Mouse (Mus musculus) forebrain, postnatal 0 days (tissue): ENCODE measurements around the gene Shld2. TPM values are rescaled to one million over a fixed set of nuclear protein-coding genes. Genes with fewer than 3 reads are reported as not detected.
"Not testable (repeated sequence)": the region's sequence is repeated elsewhere in the genome, so short reads cannot be mapped to it uniquely, and the experiment has no call there.

ENCODE experiments used
- ATAC-seq: fragments of 200-750 bp; cut with Nextera tagmentation; 2 replicates; pipeline ENCODE4 v1.8.0; 2017; ENCODE audit warnings: mild to moderate bottlenecking, moderate library complexity
- DNase-seq: peaks from one replicate; pipeline ENCODE4 v3.0.0-alpha.2; 2015
- H3K27ac ChIP-seq: fragments of 300-500 bp; sonication (generic); 2 replicates; pipeline ENCODE4 v1.5.1; 2014; ENCODE audit warnings: low read depth, mild to moderate bottlenecking, antibody characterized with exemption, low read length, moderate library complexity, mixed read lengths
- H3K27me3 ChIP-seq: fragments of 300-500 bp; sonication (generic); 2 replicates; pipeline ENCODE4 v1.6.1; 2014; ENCODE audit warnings: mild to moderate bottlenecking, low read length, mixed read lengths; ENCODE audit not compliant: insufficient read depth
- H3K36me3 ChIP-seq: fragments of 300-500 bp; sonication (generic); 2 replicates; pipeline ENCODE4 v1.6.1; 2014; ENCODE audit warnings: mild to moderate bottlenecking, moderate library complexity; ENCODE audit not compliant: insufficient read depth
- H3K4me1 ChIP-seq: fragments of 300-500 bp; sonication (generic); 2 replicates; pipeline ENCODE4 v1.6.1; 2014; ENCODE audit warnings: antibody characterized with exemption; ENCODE audit not compliant: insufficient read depth
- H3K4me2 ChIP-seq: fragments of 300-500 bp; sonication (generic); 2 replicates; pipeline ENCODE4 v1.6.1; 2014; ENCODE audit warnings: low read depth, mild to moderate bottlenecking, moderate library complexity
- H3K4me3 ChIP-seq: fragments of 300-500 bp; sonication (generic); 2 replicates; pipeline ENCODE4 v1.5.1; 2014; ENCODE audit warnings: low read depth, low read length, mixed read lengths
- H3K9ac ChIP-seq: fragments of 300-500 bp; sonication (generic); 2 replicates; pipeline ENCODE4 v1.6.1; 2014; ENCODE audit warnings: mild to moderate bottlenecking
- H3K9me3 ChIP-seq: fragments of 300-500 bp; sonication (generic); 2 replicates; pipeline ENCODE4 v1.6.1; 2016; ENCODE audit warnings: low read length
- CTCF ChIP-seq: sonication (generic); IDR thresholded peaks from 2 replicates; pipeline ENCODE4 v1.5.1; 2016; ENCODE audit warnings: antibody characterized with exemption, control low read depth, low read depth
- WGBS: fragments of 180-500 bp; shearing (Covaris S2); extraction: QIAGEN DNeasy Blood & Tissue Kit; methylation state at CpG from one replicate; pipeline ENCODE4 v1.1.7; 2014; 5-methylcytosine and 5-hydroxymethylcytosine counted together
- polyA plus RNA-seq: library from polyadenylated mRNA; unstranded; fragments of >200 nt; fragmentation: Nextera tagmentation; extraction: Ambion mirVana; gene quantifications from 2 replicates; pipeline ENCODE4 v1.2.1, GENCODE M21; 2015
- total RNA-seq: library from RNA; depleted of rRNA; stranded (reverse); fragments of >200 nt; gene quantifications from 2 replicates; pipeline ENCODE4 v1.2.3, GENCODE M21; 2014

The Shld2 gene
- total and polyA plus RNA-seq, 2 experiments from 2014 or later: 7.6 to 22.0 TPM

DNA sequence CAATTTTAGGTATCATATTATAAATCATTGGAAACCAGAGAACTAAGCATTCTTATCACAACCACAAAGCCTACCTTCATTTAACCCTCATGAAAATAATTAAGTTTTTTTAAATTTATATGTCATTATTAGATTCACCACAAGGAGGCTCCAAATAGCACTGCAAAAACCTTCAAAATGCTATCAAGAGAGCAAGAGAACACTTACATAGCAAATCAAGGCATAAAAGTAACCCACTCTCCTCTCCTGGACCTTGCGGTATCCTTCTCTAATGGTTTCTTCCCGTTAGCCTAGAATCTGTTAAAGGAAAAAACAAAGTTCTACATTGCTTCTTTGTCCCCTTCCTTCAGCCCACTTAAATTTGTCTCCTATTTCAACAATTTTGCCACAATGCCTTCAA lies 37.0 kb downstream of the Shld2 start:
- Histone ChIP-seq H3K9ac (no peak overlapping the region), H3K4me3 (no peak overlapping the region), H3K4me2 (no peak overlapping the region), H3K27ac (no peak overlapping the region), H3K4me1 (no peaks in the 10 kb centered on the region), H3K9me3 (no peaks in the 10 kb centered on the region), H3K27me3 (no peaks in the 10 kb centered on the region), H3K36me3 (no peaks in the 10 kb centered on the region)
- ATAC-seq: no peak
- peak; percentile 73 for TF ChIP-seq CTCF
- WGBS: 43% methylated on average over 2 of the region's 2 CpGs
- DNase-seq: peak; percentile 43

DNA sequence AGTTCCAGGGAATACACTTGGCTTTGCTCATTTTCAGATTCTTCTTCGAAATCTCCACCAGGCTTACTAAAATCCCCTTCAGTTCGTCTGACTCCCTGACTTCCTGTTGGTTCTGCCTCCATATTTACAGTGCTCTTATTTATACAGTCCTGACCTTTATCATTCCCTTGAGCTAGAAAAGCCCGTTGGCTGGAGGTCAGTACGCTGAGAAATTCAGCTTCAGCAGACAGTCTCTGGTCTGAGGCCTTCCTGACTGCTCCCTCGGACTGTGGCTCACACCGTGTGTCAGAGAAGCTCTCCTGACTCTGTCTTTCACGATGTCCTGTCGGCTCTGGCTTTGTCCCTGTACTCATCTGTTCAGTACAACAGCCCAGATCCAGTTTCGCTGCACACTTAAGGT lies 42.2 kb downstream of the Shld2 start:
- 85% methylated on average over 9 of the region's 9 CpGs for WGBS
- DNase-seq (no peak), ATAC-seq (no peak)
- H3K27ac ChIP-seq: no peak overlapping the region
- no peaks in the 10 kb centered on the region for H3K4me1 ChIP-seq
- no peaks in the 10 kb centered on the region for H3K36me3 ChIP-seq
- TF ChIP-seq CTCF: no peak
- no peaks in the 10 kb centered on the region for H3K27me3 ChIP-seq
- H3K4me3 ChIP-seq: no peak overlapping the region
- no peaks in the 10 kb centered on the region for H3K9me3 ChIP-seq
- no peak overlapping the region for H3K4me2 ChIP-seq
- H3K9ac ChIP-seq: no peak overlapping the region

DNA sequence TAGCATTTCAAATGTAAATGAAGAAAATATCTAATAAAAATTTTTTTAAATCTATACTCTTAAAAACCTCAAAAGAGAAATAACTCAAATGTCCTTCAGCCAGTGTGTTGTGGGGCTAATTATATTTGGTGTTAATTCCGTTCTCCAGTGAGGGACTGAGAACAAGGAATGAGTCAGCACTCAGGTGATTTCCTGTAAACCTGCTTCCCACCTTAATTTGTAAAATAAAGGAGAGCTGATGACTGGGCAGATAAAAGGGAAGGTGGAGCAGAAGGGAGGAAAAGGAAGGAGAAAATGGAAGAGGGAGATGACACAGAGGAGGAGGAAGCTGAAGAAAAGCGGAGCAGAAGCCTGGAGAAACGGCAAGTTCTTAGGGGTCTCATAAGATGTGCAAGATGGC lies 51.8 kb downstream of the Shld2 start:
- H3K9ac ChIP-seq, H3K4me1 ChIP-seq, H3K36me3 ChIP-seq, H3K27me3 ChIP-seq, H3K9me3 ChIP-seq, DNase-seq, H3K27ac ChIP-seq, ATAC-seq, H3K4me3 ChIP-seq, H3K4me2 ChIP-seq: not testable (repeated sequence)
- 73% methylated on average over 3 of the region's 3 CpGs for WGBS

GRCm38 (mm10) chr14:34253261-34253660 lies 57.0 kb downstream of the Shld2 start:
- Histone ChIP-seq H3K9me3 (no peaks in the 10 kb centered on the region), H3K27ac (no peak overlapping the region), H3K36me3 (no peaks in the 10 kb centered on the region), H3K27me3 (no peaks in the 10 kb centered on the region), H3K9ac (no peak overlapping the region), H3K4me1 (no peaks in the 10 kb centered on the region), H3K4me3 (no peak overlapping the region), H3K4me2 (no peak overlapping the region)
- ATAC-seq (no peak), DNase-seq (no peak)
- no peak for TF ChIP-seq CTCF
- 90% methylated on average over 4 of the region's 4 CpGs for WGBS

DNA sequence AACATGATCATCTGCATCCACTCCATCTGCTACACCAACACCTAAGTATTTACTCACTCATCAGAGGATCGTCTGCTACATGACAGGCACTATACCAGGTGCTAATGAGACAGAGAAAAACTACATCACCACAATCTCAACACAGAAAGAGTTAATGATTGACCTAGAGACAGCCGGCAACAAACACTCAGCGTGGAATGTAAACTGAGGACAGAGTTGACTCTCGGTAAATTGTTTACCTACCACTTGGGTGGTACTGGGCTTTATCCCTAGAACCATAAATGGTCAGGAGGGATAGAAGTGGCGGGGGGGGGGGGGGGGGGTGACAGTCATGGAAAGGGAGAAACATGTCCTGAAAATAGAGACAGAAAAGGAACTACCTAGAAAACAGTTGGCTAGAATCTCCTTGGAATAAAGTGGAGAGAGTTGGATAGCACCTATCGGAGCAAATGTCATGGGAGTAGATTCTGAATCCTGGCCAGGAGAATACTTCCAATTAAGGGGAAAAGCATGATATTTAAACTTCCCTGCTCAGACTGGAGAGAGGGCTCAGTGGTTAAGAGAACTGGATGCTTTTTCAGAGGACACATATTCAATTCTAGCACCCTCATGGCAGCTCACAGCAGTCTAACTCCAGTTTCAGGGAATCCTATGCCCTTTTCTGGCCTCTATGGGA lies 57.7 kb downstream of the Shld2 start:
- ATAC-seq (no peak), DNase-seq (no peak)
- Histone ChIP-seq H3K36me3 (no peaks in the 10 kb centered on the region), H3K27ac (no peak overlapping the region), H3K9me3 (no peaks in the 10 kb centered on the region), H3K4me2 (no peak overlapping the region), H3K4me3 (no peak overlapping the region), H3K4me1 (no peaks in the 10 kb centered on the region), H3K27me3 (no peaks in the 10 kb centered on the region), H3K9ac (no peak overlapping the region)
- 73% methylated on average over 6 of the region's 6 CpGs for WGBS
- TF ChIP-seq CTCF: no peak

GRCm38 (mm10) chr14:34240676-34241075 lies 69.6 kb downstream of the Shld2 start:
- no peak for ATAC-seq
- DNase-seq: no peak
- no peak overlapping the region for H3K27ac ChIP-seq
- no peak overlapping the region for H3K4me2 ChIP-seq
- no peaks in the 10 kb centered on the region for H3K4me1 ChIP-seq
- no peak overlapping the region for H3K4me3 ChIP-seq
- no peaks in the 10 kb centered on the region for H3K27me3 ChIP-seq
- 84% methylated on average over 6 of the region's 6 CpGs for WGBS
- H3K36me3 ChIP-seq: no peaks in the 10 kb centered on the region
- H3K9me3 ChIP-seq: no peaks in the 10 kb centered on the region
- no peak for TF ChIP-seq CTCF
- no peak overlapping the region for H3K9ac ChIP-seq

DNA sequence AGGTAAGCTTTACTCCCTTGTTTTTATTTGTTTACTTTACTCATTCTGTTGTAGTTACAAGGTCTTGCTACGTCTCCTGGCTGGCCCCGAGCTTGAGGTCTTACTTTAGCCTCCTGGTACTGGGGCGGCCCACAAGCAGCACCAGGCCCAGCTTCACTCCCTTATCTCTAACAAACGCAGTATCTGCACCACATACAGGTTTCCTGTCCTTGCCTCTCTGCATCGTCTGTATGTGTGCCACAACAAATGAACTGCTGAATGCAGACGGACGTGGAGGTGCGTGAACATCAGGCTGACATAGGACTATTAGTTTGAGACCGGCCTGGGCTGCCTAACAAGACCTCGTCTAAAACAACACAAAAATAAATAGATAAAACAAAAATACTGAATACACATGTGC lies 70.0 kb downstream of the Shld2 start:
- H3K4me1 ChIP-seq: no peaks in the 10 kb centered on the region
- no peak overlapping the region for H3K27ac ChIP-seq
- H3K27me3 ChIP-seq: no peaks in the 10 kb centered on the region
- ATAC-seq (no peak), DNase-seq (no peak)
- H3K4me3 ChIP-seq: no peak overlapping the region
- H3K36me3 ChIP-seq: no peaks in the 10 kb centered on the region
- no peak overlapping the region for H3K9ac ChIP-seq
- H3K9me3 ChIP-seq: no peaks in the 10 kb centered on the region
- WGBS: 89% methylated on average over 10 of the region's 10 CpGs
- no peak for TF ChIP-seq CTCF
- no peak overlapping the region for H3K4me2 ChIP-seq
